Mouse (Mus musculus): ENCODE data around the gene Cmtm6.

Cmtm6 gene

DNA sequence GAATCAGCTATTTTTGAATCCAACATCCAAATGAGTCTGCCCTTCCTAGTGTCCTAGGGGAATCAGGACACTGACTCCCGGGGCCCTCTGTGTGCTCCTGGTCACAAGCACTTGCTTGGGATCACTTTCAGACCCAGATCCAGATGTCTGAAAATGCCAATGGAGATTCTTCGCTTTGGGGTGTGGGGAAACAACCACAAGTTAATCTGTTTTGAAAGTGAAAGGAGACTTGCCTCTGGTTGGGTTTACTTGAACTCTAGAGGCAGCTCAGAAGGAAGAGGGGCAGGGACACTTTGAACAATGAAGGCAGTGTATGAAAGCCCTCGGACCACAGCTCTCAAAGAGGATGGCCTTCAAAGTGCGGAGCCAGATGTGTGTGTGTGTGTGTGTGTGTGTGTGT, 63.6 kb downstream of the Cmtm6 start:
- ATAC-seq (ENCODE audit: insufficient number of reproducible peaks, low FRiP score, low TSS enrichment) = no peak

DNA sequence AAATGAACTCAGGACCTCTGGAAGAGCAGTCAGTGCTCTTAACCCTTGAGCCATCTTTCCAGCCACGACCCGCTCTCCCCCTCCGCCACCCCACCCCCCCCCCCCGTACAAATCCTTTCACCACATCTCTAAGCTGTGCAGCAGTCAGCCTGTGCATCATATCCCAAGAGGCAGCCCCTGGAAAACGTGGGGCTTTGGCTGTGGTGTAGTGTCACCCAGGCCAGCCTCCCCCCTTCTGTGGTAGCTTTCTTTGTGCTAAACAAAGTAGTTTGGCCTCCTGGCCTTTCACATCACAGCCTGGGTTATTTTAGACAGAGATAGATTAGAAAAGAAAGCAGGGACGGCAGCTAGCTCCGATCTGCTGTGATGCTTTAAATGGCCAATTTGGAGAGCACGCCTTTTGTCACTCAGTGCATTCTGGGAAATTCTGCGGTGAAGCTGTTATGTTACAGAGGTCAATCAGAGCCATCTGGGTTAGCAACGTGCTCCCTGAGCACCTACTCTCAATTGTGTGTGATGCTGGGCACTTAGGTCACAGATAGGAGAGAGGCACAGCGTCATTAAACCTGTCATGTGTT, 65.6 kb downstream of the Cmtm6 start:
- no peak for ATAC-seq (ENCODE audit: insufficient number of reproducible peaks, low FRiP score, low TSS enrichment)

DNA sequence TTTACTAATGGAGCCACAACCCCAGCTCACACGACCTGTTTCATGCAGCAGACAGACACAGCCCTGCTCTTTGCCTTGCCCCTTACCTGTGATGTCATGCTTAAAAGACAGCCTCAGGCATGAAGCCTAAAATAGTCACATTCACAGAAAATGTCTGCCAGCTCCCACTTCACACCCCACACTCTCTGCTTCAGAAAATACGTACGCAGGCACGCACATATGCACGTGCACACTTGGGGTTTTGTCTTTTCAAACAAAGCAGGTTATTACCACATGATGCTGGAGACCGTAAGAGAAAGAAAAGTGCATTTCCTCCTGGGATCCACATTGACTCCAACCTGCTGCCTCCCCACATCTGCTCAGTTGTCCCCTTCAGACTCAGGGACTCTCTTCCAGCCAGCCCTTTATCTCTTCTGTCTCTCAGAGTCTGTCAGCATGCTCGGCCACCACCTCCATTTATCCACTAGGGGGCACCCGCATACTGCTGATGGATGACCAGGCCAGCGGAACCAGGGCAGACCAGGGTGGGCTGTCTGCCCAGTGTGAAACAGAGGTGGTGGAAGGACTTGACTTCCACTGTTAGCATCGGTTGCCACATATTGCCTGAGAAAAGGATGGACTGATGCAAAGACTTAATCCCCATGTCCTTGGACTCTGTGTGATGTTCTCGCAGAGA, 66.6 kb downstream of the Cmtm6 start:
- peak; percentile 81; the same call in 1 of the 2 replicates for ATAC-seq (ENCODE audit: insufficient number of reproducible peaks, low FRiP score, low TSS enrichment)

DNA sequence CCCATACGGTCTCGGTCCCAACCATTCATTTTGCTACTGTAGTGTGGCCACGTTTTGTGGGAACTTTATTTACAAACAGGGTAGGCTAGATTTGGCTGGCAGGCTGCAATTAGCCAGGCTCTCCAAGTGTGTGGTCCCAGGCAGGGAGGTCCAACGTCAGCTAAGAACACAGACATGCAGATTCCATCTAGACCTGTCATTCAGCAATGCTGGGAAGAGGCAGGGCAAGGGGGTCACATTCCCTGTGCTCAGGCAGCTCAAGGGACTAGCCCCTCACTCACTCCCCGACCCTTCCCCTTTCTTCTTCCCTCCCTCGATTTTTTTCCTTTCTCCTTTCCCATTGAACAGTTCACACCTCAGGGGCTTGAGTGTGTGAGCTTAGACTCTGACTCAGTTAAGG, 67.9 kb downstream of the Cmtm6 start:
- ATAC-seq (ENCODE audit: insufficient number of reproducible peaks, low FRiP score, low TSS enrichment) = no peak

Data from cerebellum, adult (tissue).